Mouse (Mus musculus): ENCODE data around the gene Lax1.

Gene Lax1

DNA sequence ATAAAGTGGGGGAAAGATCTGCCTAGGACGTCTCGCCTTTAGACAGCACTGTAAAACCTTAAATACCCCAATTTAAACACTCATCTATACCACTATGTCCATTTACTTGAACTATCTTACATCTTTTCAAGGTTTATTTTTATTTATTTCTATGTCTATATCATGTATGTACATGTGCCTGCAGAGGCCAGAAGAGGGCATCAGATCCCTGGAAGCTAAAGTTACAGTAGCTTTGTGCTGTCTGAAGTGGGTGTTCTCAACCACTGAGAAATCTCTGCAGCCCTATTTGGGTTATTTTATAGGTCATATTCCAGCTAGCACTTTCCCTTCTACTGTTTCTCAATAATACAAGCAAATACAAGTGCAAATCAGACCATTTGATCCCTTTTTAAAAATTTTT lies 57.7 kb downstream of the Lax1 start:
- DNase-seq (ENCODE audit: low spot score), result no peak

Measured in urinary bladder, postnatal 10 days (tissue).